Mouse (Mus musculus): ENCODE results near the gene Ano2. TPM values are rescaled to one million over a fixed set of nuclear protein-coding genes. Genes with fewer than 3 reads are reported as not detected.

Ano2 gene
- polyA plus RNA-seq, 1 experiment from 2014 or later: 0.12 TPM

DNA sequence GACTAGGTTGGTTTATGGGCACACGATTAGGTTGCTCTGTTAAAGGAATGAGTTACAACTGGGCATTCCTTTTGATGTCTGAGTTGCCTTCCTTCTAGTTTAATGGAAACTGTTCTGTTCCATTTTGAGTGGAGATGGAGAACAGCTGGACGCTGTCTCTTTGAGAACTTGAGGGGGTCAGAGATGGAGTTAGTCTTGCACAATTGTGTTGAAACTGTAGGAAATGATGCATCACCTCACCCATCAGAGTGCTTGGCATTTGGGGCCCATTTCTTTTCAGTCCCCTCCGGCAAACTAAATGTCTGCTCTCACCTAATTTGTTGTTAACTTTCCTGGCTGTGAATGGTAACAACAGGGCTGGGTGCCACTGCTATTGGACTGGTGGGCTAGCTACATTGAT, 151.1 kb downstream of the Ano2 start:
- no peak overlapping the region for H3K4me3 ChIP-seq
- H3K36me3 ChIP-seq: no peaks in the 10 kb centered on the region
- H3K27me3 ChIP-seq (replicated peaks): no peaks in the 10 kb centered on the region
- no peak overlapping the region for H3K4me2 ChIP-seq
- H3K9me3 ChIP-seq: peaks cover 3% of the 10 kb centered on the region; the same call in 1 of the 2 replicates
- H3K27ac ChIP-seq (replicated peaks): no peak overlapping the region
- H3K9ac ChIP-seq: no peak overlapping the region
- 70% methylated on average over 3 of the region's 3 CpGs for WGBS
- H3K4me1 ChIP-seq: no peaks in the 10 kb centered on the region
- no peak for ATAC-seq (ENCODE audit: extremely low read depth, insufficient number of reproducible peaks, low FRiP score, low TSS enrichment)

DNA sequence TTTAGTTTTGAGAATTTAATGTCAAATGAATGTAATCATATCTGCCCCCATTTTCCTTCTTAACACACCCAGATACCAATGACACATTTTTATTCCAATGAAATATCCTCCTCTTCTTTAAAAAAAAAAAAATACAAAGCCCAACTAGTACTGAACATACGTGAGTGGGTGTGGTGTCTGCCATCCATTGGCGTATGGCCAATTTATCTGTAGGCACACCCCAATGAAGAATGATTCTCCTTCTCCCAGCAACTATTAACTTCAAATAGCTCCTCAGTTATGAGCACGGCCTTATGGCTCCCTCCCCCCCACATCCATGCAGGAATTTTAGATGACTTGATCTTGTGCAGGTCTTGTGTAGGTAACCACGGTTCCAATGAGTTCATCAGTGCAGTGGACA, 161.0 kb downstream of the Ano2 start:
- Histone ChIP-seq H3K4me2 (no peak overlapping the region), H3K27me3 (replicated peaks) (no peaks in the 10 kb centered on the region), H3K36me3 (no peaks in the 10 kb centered on the region), H3K9ac (no peak overlapping the region), H3K4me3 (no peak overlapping the region), H3K4me1 (no peaks in the 10 kb centered on the region), H3K27ac (replicated peaks) (no peak overlapping the region), H3K9me3 (no peaks in the 10 kb centered on the region)
- 72% methylated on average over 4 of the region's 4 CpGs for WGBS
- no peak for ATAC-seq (ENCODE audit: extremely low read depth, insufficient number of reproducible peaks, low FRiP score, low TSS enrichment)

DNA sequence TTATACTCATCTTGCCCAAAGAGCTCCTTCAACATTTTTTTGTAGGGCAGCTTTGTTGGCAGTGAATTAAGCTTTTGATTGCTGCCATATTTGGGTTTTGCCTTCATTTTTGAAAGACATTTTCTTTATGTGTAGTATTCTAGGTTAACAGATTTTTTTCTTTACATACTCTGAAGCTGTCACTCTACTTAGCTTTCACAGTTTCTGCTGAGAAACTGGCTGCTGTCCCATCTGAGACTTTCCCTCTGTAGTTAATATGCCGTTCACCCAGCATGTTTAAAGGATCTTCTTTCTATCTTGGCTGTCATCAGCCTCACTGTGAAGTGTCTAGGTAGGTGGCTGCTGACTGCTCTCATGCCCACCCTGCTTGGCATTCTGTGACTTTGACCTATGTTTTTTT, 168.1 kb downstream of the Ano2 start:
- no peaks in the 10 kb centered on the region for H3K36me3 ChIP-seq
- H3K27me3 ChIP-seq (replicated peaks): no peaks in the 10 kb centered on the region
- no peak overlapping the region for H3K4me2 ChIP-seq
- H3K4me1 ChIP-seq: no peaks in the 10 kb centered on the region
- WGBS: 37% methylated on average over 1 of the region's 1 CpGs
- H3K27ac ChIP-seq (replicated peaks): no peak overlapping the region
- no peak for ATAC-seq (ENCODE audit: extremely low read depth, insufficient number of reproducible peaks, low FRiP score, low TSS enrichment)
- H3K9ac ChIP-seq: no peak overlapping the region
- no peaks in the 10 kb centered on the region for H3K9me3 ChIP-seq
- H3K4me3 ChIP-seq: no peak overlapping the region

DNA sequence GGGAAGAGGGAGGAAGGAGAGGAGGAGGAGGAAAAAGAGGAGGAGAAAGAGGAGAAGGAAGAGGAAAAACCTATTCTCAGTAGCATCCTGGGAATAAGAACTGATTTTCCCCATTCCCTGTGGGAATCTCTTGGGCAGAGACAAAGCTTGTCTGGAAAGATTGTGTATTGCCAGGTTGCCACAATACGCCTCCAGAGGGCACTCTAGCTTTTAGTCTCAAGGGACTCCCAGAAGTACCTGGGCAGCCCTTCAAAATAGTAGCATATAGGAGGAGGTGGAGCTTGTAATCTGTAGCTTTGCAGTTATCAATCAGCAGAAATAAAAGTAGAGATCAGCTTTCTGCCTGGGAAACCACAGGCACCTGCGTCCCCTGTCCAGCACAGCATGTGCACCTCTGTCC, 178.3 kb downstream of the Ano2 start:
- no peak for ATAC-seq (ENCODE audit: extremely low read depth, insufficient number of reproducible peaks, low FRiP score, low TSS enrichment)
- Histone ChIP-seq H3K27ac (replicated peaks) (no peak overlapping the region), H3K4me3 (no peak overlapping the region), H3K36me3 (no peaks in the 10 kb centered on the region), H3K4me2 (no peak overlapping the region), H3K9me3 (no peaks in the 10 kb centered on the region), H3K9ac (no peak overlapping the region), H3K4me1 (no peaks in the 10 kb centered on the region), H3K27me3 (replicated peaks) (peaks cover 5% of the 10 kb centered on the region; the same call in 1 of the 2 replicates)
- WGBS: 19% methylated on average over 2 of the region's 2 CpGs

DNA sequence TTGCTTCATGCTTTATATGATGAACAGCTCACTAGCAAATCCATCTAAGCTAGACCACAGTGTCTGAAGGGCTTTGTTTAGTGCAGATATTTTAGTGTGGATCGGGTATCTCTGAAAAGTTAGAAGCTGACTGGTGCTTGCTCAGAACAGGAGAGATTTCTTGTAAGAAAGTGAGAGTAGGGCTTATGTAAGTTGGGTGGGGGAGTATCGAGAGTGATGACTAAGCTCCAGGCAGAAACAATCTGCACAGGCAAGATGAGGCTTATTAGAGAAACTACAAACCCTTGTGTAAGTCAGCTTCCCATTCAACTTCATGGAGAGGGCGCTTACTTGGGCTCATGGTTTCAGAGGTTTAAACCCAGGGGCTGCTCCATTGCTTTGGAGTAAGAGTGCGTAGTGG, 181.3 kb downstream of the Ano2 start:
- Histone ChIP-seq H3K9me3 (no peaks in the 10 kb centered on the region), H3K36me3 (no peaks in the 10 kb centered on the region), H3K4me1 (no peaks in the 10 kb centered on the region), H3K4me2 (no peak overlapping the region), H3K4me3 (no peak overlapping the region), H3K9ac (no peak overlapping the region), H3K27me3 (replicated peaks) (peaks cover 5% of the 10 kb centered on the region; the same call in 1 of the 2 replicates), H3K27ac (replicated peaks) (no peak overlapping the region)
- no peak for ATAC-seq (ENCODE audit: extremely low read depth, insufficient number of reproducible peaks, low FRiP score, low TSS enrichment)
- 75% methylated on average over 4 of the region's 4 CpGs for WGBS

DNA sequence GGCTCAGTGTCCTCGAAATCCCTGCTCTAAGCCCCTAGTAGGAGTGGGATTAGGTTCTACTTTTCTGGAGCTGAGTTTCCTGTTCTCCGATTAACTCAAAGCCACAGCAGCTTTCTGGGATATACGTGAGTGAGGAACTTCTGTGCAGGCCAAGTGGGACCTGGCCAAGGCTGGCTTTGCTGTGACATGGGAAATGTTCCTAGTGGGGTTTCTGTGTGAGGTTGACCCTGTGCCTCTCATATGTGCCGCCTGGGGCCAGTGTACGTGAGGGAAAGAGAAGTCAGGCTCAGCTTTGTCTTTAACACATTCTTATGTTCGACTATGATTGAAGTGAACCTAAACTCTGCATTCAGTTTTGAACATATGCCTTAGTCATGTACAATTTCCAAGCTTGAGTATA, 184.5 kb downstream of the Ano2 start:
- Histone ChIP-seq H3K4me1 (no peaks in the 10 kb centered on the region), H3K27ac (replicated peaks) (no peak overlapping the region), H3K9me3 (no peaks in the 10 kb centered on the region), H3K9ac (no peak overlapping the region), H3K4me3 (no peak overlapping the region), H3K27me3 (replicated peaks) (no peaks in the 10 kb centered on the region; the same call in 1 of the 2 replicates), H3K4me2 (no peak overlapping the region), H3K36me3 (no peaks in the 10 kb centered on the region)
- 77% methylated on average over 6 of the region's 6 CpGs for WGBS
- ATAC-seq (ENCODE audit: extremely low read depth, insufficient number of reproducible peaks, low FRiP score, low TSS enrichment): no peak

DNA sequence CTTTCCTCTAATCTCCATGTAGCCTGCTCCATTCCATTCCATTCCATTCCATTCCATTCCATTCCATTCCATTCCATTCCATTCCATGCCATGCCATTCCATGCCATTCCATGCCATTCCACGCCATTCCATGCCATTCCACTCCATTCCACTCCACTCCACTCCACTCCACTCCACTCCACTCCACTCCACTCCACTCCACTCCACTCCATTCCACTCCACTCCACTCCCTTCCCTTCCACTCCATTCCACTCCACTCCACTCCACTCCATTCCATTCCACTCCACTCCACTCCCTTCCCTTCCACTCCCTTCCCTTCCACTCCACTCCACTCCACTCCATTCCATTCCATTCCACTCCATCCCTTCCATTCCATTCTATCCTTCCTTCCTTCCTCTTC, 186.7 kb downstream of the Ano2 start:
- H3K27ac ChIP-seq (replicated peaks): no peak overlapping the region
- no peak overlapping the region for H3K4me3 ChIP-seq
- H3K27me3 ChIP-seq (replicated peaks): no peaks in the 10 kb centered on the region; the same call in 1 of the 2 replicates
- no peaks in the 10 kb centered on the region for H3K36me3 ChIP-seq
- no peak overlapping the region for H3K4me2 ChIP-seq
- 88% methylated on average over 1 of the region's 1 CpGs for WGBS
- no peak for ATAC-seq (ENCODE audit: extremely low read depth, insufficient number of reproducible peaks, low FRiP score, low TSS enrichment)
- no peaks in the 10 kb centered on the region for H3K4me1 ChIP-seq
- no peaks in the 10 kb centered on the region for H3K9me3 ChIP-seq
- no peak overlapping the region for H3K9ac ChIP-seq

DNA sequence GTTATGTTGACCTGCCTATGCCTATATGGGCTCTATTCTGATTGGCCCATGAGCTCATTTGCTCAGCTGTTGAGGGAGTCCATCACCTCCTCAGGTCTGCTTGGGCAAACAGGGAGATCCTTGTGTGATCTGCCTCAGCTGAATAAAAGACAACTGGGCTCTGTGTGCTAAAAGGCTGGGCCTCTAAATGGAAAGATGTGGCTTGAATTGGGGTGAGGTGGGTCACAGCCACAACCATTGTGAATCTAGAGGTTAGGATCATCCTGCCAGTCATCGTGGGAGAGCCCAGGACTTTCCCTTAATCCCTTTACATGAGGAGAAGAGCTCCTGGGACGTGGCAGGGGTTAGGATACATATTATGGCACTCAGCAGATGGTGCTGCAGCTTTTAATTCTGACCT, 188.5 kb downstream of the Ano2 start:
- Histone ChIP-seq H3K9ac (no peak overlapping the region), H3K36me3 (no peaks in the 10 kb centered on the region), H3K9me3 (no peaks in the 10 kb centered on the region), H3K27ac (replicated peaks) (no peak overlapping the region), H3K4me3 (no peak overlapping the region), H3K4me1 (no peaks in the 10 kb centered on the region), H3K4me2 (no peak overlapping the region), H3K27me3 (replicated peaks) (no peaks in the 10 kb centered on the region)
- 66% methylated on average over 2 of the region's 2 CpGs for WGBS
- no peak for ATAC-seq (ENCODE audit: extremely low read depth, insufficient number of reproducible peaks, low FRiP score, low TSS enrichment)

DNA sequence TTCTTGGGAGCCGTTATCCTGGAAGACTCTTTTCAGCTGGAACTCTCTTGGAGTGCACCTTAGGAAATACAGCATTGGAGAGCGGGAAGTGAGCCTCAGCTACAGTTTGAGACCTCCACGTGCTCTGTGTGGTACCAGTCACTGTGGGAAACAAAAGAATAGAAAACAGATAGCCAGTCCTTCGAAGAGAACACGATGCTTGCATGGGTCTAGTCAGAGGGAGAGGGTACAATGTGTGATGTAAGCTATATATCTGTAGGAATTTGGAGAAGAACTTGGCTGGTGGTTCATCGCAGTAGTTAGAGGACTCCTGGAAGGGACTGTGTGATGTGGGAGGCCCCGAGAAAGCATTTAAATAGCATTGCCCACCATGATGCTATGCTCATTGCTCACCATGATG, 189.1 kb downstream of the Ano2 start:
- H3K27ac ChIP-seq (replicated peaks): no peak overlapping the region
- no peak overlapping the region for H3K9ac ChIP-seq
- no peak overlapping the region for H3K4me3 ChIP-seq
- no peaks in the 10 kb centered on the region for H3K9me3 ChIP-seq
- H3K36me3 ChIP-seq: no peaks in the 10 kb centered on the region
- no peaks in the 10 kb centered on the region for H3K27me3 ChIP-seq (replicated peaks)
- WGBS: 75% methylated on average over 7 of the region's 7 CpGs
- no peaks in the 10 kb centered on the region for H3K4me1 ChIP-seq
- no peak for ATAC-seq (ENCODE audit: extremely low read depth, insufficient number of reproducible peaks, low FRiP score, low TSS enrichment)
- H3K4me2 ChIP-seq: no peak overlapping the region

DNA sequence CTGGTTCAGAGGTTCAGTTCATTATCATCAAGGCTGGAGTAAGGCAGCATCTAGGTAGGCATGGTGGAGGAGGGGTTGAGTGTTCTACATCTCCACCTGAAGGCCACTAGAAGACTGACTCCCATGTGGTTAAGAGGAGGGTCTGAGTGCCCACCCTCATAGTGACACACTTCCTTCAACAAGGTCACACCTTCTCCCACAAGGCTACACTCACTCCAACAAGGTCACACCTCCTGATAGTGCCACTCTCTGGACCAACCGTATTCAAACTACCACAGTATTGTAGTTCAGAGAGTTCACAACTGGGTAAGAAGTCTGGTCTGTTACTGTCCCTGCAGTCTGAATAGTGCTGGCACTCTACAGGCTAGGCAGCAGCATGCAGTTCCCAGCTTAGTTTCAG, 198.4 kb downstream of the Ano2 start:
- Histone ChIP-seq H3K9ac (no peak overlapping the region), H3K27me3 (replicated peaks) (no peaks in the 10 kb centered on the region), H3K36me3 (no peaks in the 10 kb centered on the region), H3K9me3 (no peaks in the 10 kb centered on the region), H3K4me2 (no peak overlapping the region), H3K4me1 (no peaks in the 10 kb centered on the region), H3K4me3 (no peak overlapping the region), H3K27ac (replicated peaks) (no peak overlapping the region)
- ATAC-seq (ENCODE audit: extremely low read depth, insufficient number of reproducible peaks, low FRiP score, low TSS enrichment): no peak
- WGBS: 70% methylated on average over 1 of the region's 1 CpGs

DNA sequence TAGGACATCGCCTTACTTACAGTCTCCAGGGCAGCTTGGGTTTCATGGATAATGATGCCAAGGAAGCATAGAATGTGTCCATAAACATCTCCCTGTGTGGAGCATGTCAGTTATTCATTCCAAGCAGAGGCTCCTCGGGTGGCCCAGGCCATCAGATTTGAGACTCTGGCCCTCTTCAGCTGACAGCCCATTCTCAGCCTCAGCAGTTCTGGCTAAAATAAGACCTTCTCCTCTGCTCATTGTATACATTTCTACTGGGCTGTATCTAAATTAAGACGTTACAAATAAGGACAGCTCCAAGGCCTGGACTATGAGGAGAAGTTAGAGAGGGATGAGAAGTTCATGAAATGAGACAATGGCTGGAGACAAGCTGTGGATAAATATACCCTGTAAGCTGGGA, 204.1 kb downstream of the Ano2 start:
- no peaks in the 10 kb centered on the region for H3K27me3 ChIP-seq (replicated peaks)
- H3K4me3 ChIP-seq: no peak overlapping the region
- no peak overlapping the region for H3K27ac ChIP-seq (replicated peaks)
- 54% methylated on average over 3 of the region's 3 CpGs for WGBS
- no peak for ATAC-seq (ENCODE audit: extremely low read depth, insufficient number of reproducible peaks, low FRiP score, low TSS enrichment)
- no peaks in the 10 kb centered on the region for H3K9me3 ChIP-seq
- H3K9ac ChIP-seq: no peak overlapping the region
- no peaks in the 10 kb centered on the region for H3K4me1 ChIP-seq
- H3K4me2 ChIP-seq: no peak overlapping the region
- no peaks in the 10 kb centered on the region for H3K36me3 ChIP-seq

DNA sequence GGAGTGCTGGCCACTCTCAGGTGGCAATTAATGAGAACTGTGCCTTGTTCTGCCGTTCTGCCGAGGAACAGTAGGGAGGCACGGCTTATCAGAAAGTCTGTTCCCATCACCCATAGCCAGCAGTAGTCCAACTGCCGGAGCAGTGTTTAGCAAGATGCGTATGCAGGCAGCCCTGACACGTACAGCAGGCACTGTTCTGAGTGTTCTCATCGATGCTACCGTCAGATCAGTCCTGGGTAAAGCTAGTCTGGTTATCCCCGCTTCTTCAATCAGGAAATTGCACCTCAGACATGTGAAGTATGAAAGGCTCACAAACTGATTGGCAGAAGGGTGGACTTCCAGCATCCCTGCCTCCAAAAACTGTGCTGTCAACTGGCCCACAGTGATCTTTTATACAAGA, 224.2 kb downstream of the Ano2 start:
- ATAC-seq (ENCODE audit: extremely low read depth, insufficient number of reproducible peaks, low FRiP score, low TSS enrichment): no peak
- no peak overlapping the region for H3K4me2 ChIP-seq
- no peak overlapping the region for H3K9ac ChIP-seq
- WGBS: 54% methylated on average over 9 of the region's 9 CpGs
- H3K36me3 ChIP-seq: no peaks in the 10 kb centered on the region
- no peak overlapping the region for H3K27ac ChIP-seq (replicated peaks)
- H3K4me1 ChIP-seq: no peaks in the 10 kb centered on the region
- H3K4me3 ChIP-seq: no peak overlapping the region
- no peaks in the 10 kb centered on the region for H3K9me3 ChIP-seq
- no peaks in the 10 kb centered on the region for H3K27me3 ChIP-seq (replicated peaks)
